Mouse (Mus musculus) cerebellum, adult 2 months (tissue): ENCODE measurements around the gene Tmem131.

Experiments
- CTCF ChIP-seq: fragments of 200-500 bp; IDR thresholded peaks from 2 replicates; pipeline ENCODE4 v1.5.1; 2011; ENCODE audit warnings: low read depth, mild to moderate bottlenecking, control low read depth, low read length, moderate library complexity, borderline replicate concordance; ENCODE audit not compliant: insufficient read depth
- POLR2A ChIP-seq: fragments of 200-500 bp; IDR thresholded peaks from 2 replicates; pipeline ENCODE4 v1.6.1; 2011; ENCODE audit warnings: low read length, control low read depth, borderline replicate concordance; ENCODE audit not compliant: insufficient read depth

DNA sequence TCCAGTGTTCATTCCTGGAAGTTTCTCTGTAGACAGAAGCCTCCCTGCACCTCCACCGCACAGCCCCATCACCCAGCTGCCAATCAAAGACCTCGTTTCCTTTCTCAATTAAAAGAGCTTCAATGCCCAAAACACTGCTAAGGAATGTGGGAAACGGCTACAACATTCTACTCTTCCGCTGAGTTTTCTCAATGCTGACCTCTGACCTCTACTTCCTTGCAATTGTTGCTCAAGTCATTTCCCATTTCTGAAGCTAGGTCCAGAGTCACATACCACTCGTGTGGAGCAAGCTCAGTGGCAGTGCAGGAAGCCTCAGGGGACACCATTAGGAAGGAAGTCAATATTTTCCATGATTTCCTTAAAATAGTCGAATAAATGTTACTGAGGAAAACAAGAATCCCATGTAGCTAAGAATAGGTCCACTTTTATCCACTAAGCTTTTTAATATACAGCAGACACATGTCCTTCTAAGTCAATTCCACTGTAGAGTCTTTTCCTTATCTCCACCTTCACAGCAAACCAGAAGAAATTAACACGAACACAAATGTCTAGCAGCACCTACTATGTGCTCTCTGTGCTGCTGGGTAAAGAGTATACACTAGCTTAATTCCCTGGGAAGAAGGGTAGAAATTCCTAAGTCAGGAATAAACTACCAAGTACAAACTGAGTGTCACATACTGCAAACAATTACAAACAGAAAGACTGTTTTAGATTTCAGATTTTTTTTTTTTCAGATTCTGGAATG lies 28.8 kb downstream of the Tmem131 start:
- TF ChIP-seq CTCF (no peak), POLR2A (no peak)
